Mouse (Mus musculus) liver, adult 2 months (tissue): ENCODE measurements around the gene Cd63. TPM values are rescaled to one million over a fixed set of nuclear protein-coding genes. Genes with fewer than 3 reads are reported as not detected.
A peak's percentile ranks its signal among the peaks of the same experiment; 100 is the strongest.

Experiments
- DNase-seq: peaks from one replicate; pipeline ENCODE4 v3.0.0-alpha.2; 2011; ENCODE audit warnings: low read depth, low spot score; ENCODE audit errors: extremely low read depth
- H3K27ac ChIP-seq: fragments of 200-500 bp; replicated peaks from 2 replicates; pipeline ENCODE4 v1.5.1; 2012; ENCODE audit warnings: low read depth, mild to moderate bottlenecking, control low read depth, inconsistent platforms, low read length; ENCODE audit not compliant: insufficient read depth
- H3K27me3 ChIP-seq: fragments of 200-500 bp; 2 replicates; pipeline ENCODE4 v1.6.1; 2012; ENCODE audit warnings: mild to moderate bottlenecking, moderate library complexity, low read length, inconsistent platforms; ENCODE audit not compliant: control insufficient read depth, insufficient read depth
- H3K36me3 ChIP-seq: fragments of 200-500 bp; 2 replicates; pipeline ENCODE4 v1.6.1; 2012; ENCODE audit warnings: low read length, inconsistent platforms; ENCODE audit not compliant: control insufficient read depth, insufficient read depth
- H3K4me1 ChIP-seq: fragments of 200-500 bp; 2 replicates; pipeline ENCODE4 v1.6.1; 2011; ENCODE audit warnings: low read length; ENCODE audit not compliant: control insufficient read depth, insufficient read depth
- H3K4me3 ChIP-seq: fragments of 200-500 bp; 2 replicates; pipeline ENCODE4 v1.5.1; 2011; ENCODE audit warnings: low read depth, mild to moderate bottlenecking, control low read depth, low read length, moderate library complexity; ENCODE audit not compliant: insufficient read depth
- H3K79me2 ChIP-seq: fragments of 200-500 bp; 2 replicates; pipeline ENCODE4 v1.6.1; 2012; ENCODE audit warnings: inconsistent platforms, mild to moderate bottlenecking, low read length, moderate library complexity; ENCODE audit not compliant: control insufficient read depth, insufficient read depth
- H3K9ac ChIP-seq: fragments of 200-500 bp; 2 replicates; pipeline ENCODE4 v1.6.1; 2012; ENCODE audit warnings: low read depth, mild to moderate bottlenecking, control low read depth, inconsistent platforms, low read length
- CTCF ChIP-seq: fragments of 200-500 bp; IDR thresholded peaks from 2 replicates; pipeline ENCODE4 v1.5.1; 2011; ENCODE audit warnings: low read depth, low read length, control low read depth
- POLR2A ChIP-seq: fragments of 200-500 bp; IDR thresholded peaks from 2 replicates; pipeline ENCODE4 v1.6.1; 2011; ENCODE audit warnings: low read length, control low read depth; ENCODE audit not compliant: insufficient read depth; ENCODE audit errors: extremely low read depth
- WGBS: fragments of 180-500 bp; shearing (Covaris S2); methylation state at CpG from one replicate; pipeline ENCODE4 v1.1.7; 2018; 5-methylcytosine and 5-hydroxymethylcytosine counted together
- polyA plus RNA-seq: library from polyadenylated mRNA; depleted of rRNA; stranded (reverse); fragments of >200 nt; gene quantifications from 2 replicates; pipeline ENCODE4 v1.2.3, GENCODE M21; 2012
- total RNA-seq: library from RNA; depleted of rRNA; stranded (reverse); fragments of >200 nt; gene quantifications from 2 replicates; pipeline ENCODE4 v1.2.3, GENCODE M21; 2014

Gene Cd63
- total and polyA plus RNA-seq, 2 experiments, result 4.1 to 4.4 TPM

DNA sequence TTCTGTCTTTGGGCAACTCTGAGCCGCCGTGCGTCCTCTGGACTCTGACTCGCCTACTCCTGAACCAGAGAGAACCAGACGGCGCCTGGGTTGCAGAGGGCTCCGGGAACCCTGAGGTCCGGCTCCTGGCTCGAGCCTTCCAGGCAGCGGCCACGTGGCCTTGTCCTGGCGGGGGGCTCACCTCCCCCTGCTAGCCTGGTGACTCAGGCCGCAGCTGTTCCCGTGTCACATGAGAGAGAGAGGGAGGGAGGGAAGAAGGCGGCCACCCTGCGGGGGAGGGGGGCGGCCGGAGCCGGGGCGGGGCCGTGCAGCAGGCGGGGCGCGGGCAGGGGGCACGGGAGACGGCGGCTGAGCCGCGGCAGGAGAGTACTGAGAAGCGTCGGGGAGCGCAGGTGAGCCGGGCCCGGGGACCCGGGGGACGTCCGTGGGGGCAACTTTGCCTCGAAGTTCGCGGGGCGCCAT is 8.8 kb downstream of the Cd63 start:
- TF ChIP-seq POLR2A (no peak), CTCF (no peak)
- 1% methylated on average over 36 of the region's 41 CpGs for WGBS
- peak overlapping the region; percentile 79 for H3K9ac ChIP-seq
- no peak for DNase-seq
- 0 out of 2 replicates have a peak, but pooled peaks cover 2% of the 10 kb centered on the region for H3K27me3 ChIP-seq
- H3K4me1 ChIP-seq, result no peaks in the 10 kb centered on the region; the same call in none of the 2 replicates
- H3K36me3 ChIP-seq, result no peaks in the 10 kb centered on the region
- peak overlapping the region; percentile 67 for H3K4me3 ChIP-seq
- no peaks in the 10 kb centered on the region for H3K79me2 ChIP-seq
- no peak overlapping the region for H3K27ac ChIP-seq

- H3K27me3 ChIP-seq, result 0 out of 2 replicates have a peak, but pooled peaks cover 2% of the 10 kb centered on the region
- WGBS, result 3% methylated on average over 61 of the region's 66 CpGs
- peak overlapping the region; percentile 67 for H3K4me3 ChIP-seq
- no peaks in the 10 kb centered on the region; the same call in none of the 2 replicates for H3K4me1 ChIP-seq
- no peak for TF ChIP-seq POLR2A
- H3K79me2 ChIP-seq, result no peaks in the 10 kb centered on the region
- H3K27ac ChIP-seq, result no peak overlapping the region
- H3K9ac ChIP-seq, result peak overlapping the region; percentile 79
- no peaks in the 10 kb centered on the region for H3K36me3 ChIP-seq
- no peak for DNase-seq
These were observed 9.5 kb downstream of the Cd63 start for GRCm38 (mm10) chr10:128910066-128910841.

GRCm38 (mm10) chr10:128911430-128911829 is 10.6 kb downstream of the Cd63 start:
- Histone ChIP-seq H3K4me3 (no peak overlapping the region), H3K27ac (no peak overlapping the region), H3K79me2 (no peaks in the 10 kb centered on the region), H3K36me3 (no peaks in the 10 kb centered on the region), H3K4me1 (no peaks in the 10 kb centered on the region; the same call in none of the 2 replicates), H3K9ac (no peak overlapping the region), H3K27me3 (0 out of 2 replicates have a peak, but pooled peaks cover 2% of the 10 kb centered on the region)
- TF ChIP-seq CTCF (no peak), POLR2A (no peak)
- WGBS, result 93% methylated on average over 6 of the region's 6 CpGs
- DNase-seq, result no peak

GRCm38 (mm10) chr10:128912268-128912667 is 11.5 kb downstream of the Cd63 start:
- H3K27me3 ChIP-seq, result 0 out of 2 replicates have a peak, but pooled peaks cover 2% of the 10 kb centered on the region

DNA sequence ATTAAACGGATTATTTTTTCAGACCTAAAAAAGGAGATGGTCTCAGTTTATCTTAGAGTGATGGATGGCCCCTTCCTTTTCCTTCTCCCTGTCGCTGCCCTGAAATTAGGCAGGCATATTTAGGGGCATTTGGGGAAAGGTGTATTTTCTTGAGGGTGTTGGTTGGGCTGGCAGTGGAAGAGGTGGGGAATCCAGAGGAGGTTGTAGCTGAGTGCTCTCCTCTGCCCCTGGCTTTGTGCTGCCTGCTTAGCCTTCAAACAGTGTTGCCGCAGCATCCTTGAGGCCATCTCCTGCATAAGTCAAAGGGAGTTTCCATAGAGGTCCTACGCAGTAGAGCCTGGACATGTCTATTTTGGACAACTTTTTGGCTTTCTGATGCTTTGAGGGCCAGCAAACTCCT is 12.0 kb downstream of the Cd63 start:
- Histone ChIP-seq H3K4me1 (no peaks in the 10 kb centered on the region; the same call in none of the 2 replicates), H3K36me3 (no peaks in the 10 kb centered on the region), H3K9ac (no peak overlapping the region), H3K79me2 (no peaks in the 10 kb centered on the region), H3K27ac (no peak overlapping the region), H3K4me3 (no peak overlapping the region), H3K27me3 (0 out of 2 replicates have a peak, but pooled peaks cover 2% of the 10 kb centered on the region)
- DNase-seq, result no peak
- 81% methylated on average over 4 of the region's 4 CpGs for WGBS
- TF ChIP-seq POLR2A (no peak), CTCF (no peak)

More at GRCm38 (mm10) chr10:128912268-128912667, 11.5 kb downstream of the Cd63 start:
- H3K27ac ChIP-seq, result no peak overlapping the region
- no peak for DNase-seq
- no peaks in the 10 kb centered on the region for H3K79me2 ChIP-seq
- H3K36me3 ChIP-seq, result no peaks in the 10 kb centered on the region
- H3K4me3 ChIP-seq, result no peak overlapping the region
- WGBS, result 91% methylated on average over 4 of the region's 4 CpGs
- H3K9ac ChIP-seq, result no peak overlapping the region
- TF ChIP-seq CTCF (no peak), POLR2A (no peak)
- no peaks in the 10 kb centered on the region; the same call in none of the 2 replicates for H3K4me1 ChIP-seq

GRCm38 (mm10) chr10:128913219-128913618 is 12.4 kb downstream of the Cd63 start:
- H3K9ac ChIP-seq, result no peak overlapping the region
- 13% methylated on average over 5 of the region's 5 CpGs for WGBS
- no peak overlapping the region for H3K27ac ChIP-seq
- 0 out of 2 replicates have a peak, but pooled peaks cover 2% of the 10 kb centered on the region for H3K27me3 ChIP-seq
- no peak overlapping the region for H3K4me3 ChIP-seq
- DNase-seq, result peak; percentile 74
- H3K79me2 ChIP-seq, result 0 out of 2 replicates have a peak, but pooled peaks cover under 1% of the 10 kb centered on the region
- H3K4me1 ChIP-seq, result no peaks in the 10 kb centered on the region; the same call in none of the 2 replicates
- TF ChIP-seq CTCF, result peak; percentile 79
- TF ChIP-seq POLR2A, result no peak
- H3K36me3 ChIP-seq, result no peaks in the 10 kb centered on the region
